ENCODE assay signal across 29 mouse cellular contexts in the genomic region with DNA sequence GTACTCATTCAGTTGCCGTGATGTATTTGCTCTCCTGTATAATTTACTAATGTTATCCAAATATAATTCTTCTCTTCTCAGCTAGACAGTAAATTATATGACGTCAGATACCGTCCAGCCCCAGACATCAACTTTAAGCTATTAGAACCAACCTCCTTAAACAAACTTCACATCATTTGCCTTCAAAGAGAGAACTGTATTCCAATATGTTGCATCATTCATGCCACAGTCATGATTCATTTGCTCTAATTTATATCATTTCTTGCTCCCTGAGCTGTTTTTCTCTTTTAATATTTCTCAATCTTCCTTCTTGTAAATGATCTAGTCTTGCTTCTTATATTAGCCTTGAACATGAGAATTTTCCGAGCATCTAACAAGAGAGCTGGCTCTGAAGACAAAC.
DNase-seq lines count a peak whose midpoint lies in the region; ATAC-seq and TF ChIP-seq lines count a peak whose summit lies in the region.
"Had no signal": no experiment of that assay in that cellular context is flagged by ENCODE, and none has a peak within 500 bp of the region (broad histone marks: within the 10 kb centered on the region; RNA-seq: fewer than 3 reads in every experiment).

No protein-coding gene starts in this region.

- peak; percentile 5 for DNase-seq in gastrocnemius, adult 18-20 months (ENCODE audit: low spot score)
- no peak for DNase-seq in gastrocnemius, postnatal 10 days
- DNase-seq in lung, postnatal 0 days (ENCODE audit: low spot score): peak; percentile 23
- DNase-seq in lung, adult 2 months: no peak
- DNase-seq in NIH3T3 (ENCODE audit: low read depth): peak; percentile 66
- peak; percentile 5 for DNase-seq in skeletal muscle tissue, adult 2 months (ENCODE audit: low read depth, low spot score)
- DNase-seq in T-cell, adult 2 months (ENCODE audit: low spot score): no peak
- DNase-seq in cerebellum, adult 9-10 months: no peak
- DNase-seq: adrenal gland, postnatal 10 days; adrenal gland, postnatal 36 days; cerebellum, adult 11 months; cerebellum, adult 2 months; cerebellum, postnatal 10 days; cerebellum, postnatal 36 days; embryo, embryonic 11 days; gastrocnemius, adult 2 months; gastrocnemius, postnatal 25 days; heart, postnatal 4 days had no signal

- TF ChIP-seq POLR2A in lung, adult 2 months (IDR thresholded peaks at IDR 0.05; ENCODE audit: borderline replicate concordance, extremely low read depth, low read depth, low read length): no peak

- no peaks in the 10 kb centered on the region for H3K27me3 ChIP-seq in lung, postnatal 0 days (replicated peaks; ENCODE audit: insufficient read depth, low read length)
- H3K27me3 ChIP-seq: embryonic facial prominence, embryonic 13.5 days; forebrain, embryonic 13.5 days; heart, embryonic 12.5 days; heart, embryonic 15.5 days had no signal

- no peak overlapping the region for H3K4me3 ChIP-seq in lung, postnatal 0 days (ENCODE audit: low read depth, low read length)
- no peak overlapping the region for H3K4me3 ChIP-seq in lung, adult 2 months (replicated peaks; ENCODE audit: extremely low read depth, low read depth, low read length)
- H3K4me3 ChIP-seq: embryonic facial prominence, embryonic 10.5 days; embryonic facial prominence, embryonic 13.5 days; forebrain, embryonic 10.5 days; forebrain, embryonic 13.5 days; gastrocnemius, adult 2 months; heart, embryonic 12.5 days; heart, embryonic 15.5 days had no signal

- no peak for TF ChIP-seq CTCF in lung, postnatal 0 days (IDR thresholded peaks at IDR 0.05)
- no peak for TF ChIP-seq CTCF in lung, adult 2 months (IDR thresholded peaks at IDR 0.05; ENCODE audit: insufficient read depth, low read length)

- ATAC-seq in lung, postnatal 0 days: no peak
- ATAC-seq: activated CD4-positive, CD25-positive, alpha-beta regulatory T cell, adult 4 months; forebrain, embryonic 13.5 days; forebrain, embryonic 16.5 days; hindbrain, postnatal 0 days; inflammation-experienced regulatory T-cells, adult 6 months had no signal

- H3K36me3 ChIP-seq in lung, postnatal 0 days (ENCODE audit: insufficient read depth, low read length): no peaks in the 10 kb centered on the region
- H3K36me3 ChIP-seq: embryonic facial prominence, embryonic 10.5 days; embryonic facial prominence, embryonic 13.5 days; forebrain, embryonic 10.5 days; heart, embryonic 12.5 days; heart, embryonic 15.5 days had no signal

- TF ChIP-seq EP300 in lung, postnatal 0 days (IDR thresholded peaks at IDR 0.05): no peak

- H3K27ac ChIP-seq in lung, postnatal 0 days (ENCODE audit: low read length): no peak overlapping the region
- H3K27ac ChIP-seq: embryonic facial prominence, embryonic 10.5 days; embryonic facial prominence, embryonic 13.5 days; forebrain, embryonic 10.5 days; forebrain, embryonic 13.5 days; gastrocnemius, adult 2 months; heart, embryonic 15.5 days; hindbrain, embryonic 14.5 days; hindbrain, postnatal 0 days had no signal

- H3K4me2 ChIP-seq in lung, postnatal 0 days (replicated peaks; ENCODE audit: low read depth, low read length): no peak overlapping the region
- H3K4me2 ChIP-seq: embryonic facial prominence, embryonic 13.5 days; forebrain, embryonic 13.5 days; heart, embryonic 12.5 days; heart, embryonic 15.5 days; hindbrain, embryonic 14.5 days had no signal

- H3K4me1 ChIP-seq in lung, postnatal 0 days (ENCODE audit: insufficient read depth, low read depth, low read length): no peaks in the 10 kb centered on the region
- H3K4me1 ChIP-seq in lung, adult 2 months (ENCODE audit: control insufficient read depth, insufficient read depth, low read length): peaks cover under 1% of the 10 kb centered on the region
- H3K4me1 ChIP-seq: embryonic facial prominence, embryonic 10.5 days; embryonic facial prominence, embryonic 13.5 days; forebrain, embryonic 10.5 days; forebrain, embryonic 13.5 days; heart, embryonic 12.5 days; heart, embryonic 15.5 days had no signal

- H3K9me3 ChIP-seq in lung, postnatal 0 days (ENCODE audit: low read length): no peaks in the 10 kb centered on the region
- H3K9me3 ChIP-seq: embryonic facial prominence, embryonic 10.5 days; embryonic facial prominence, embryonic 13.5 days; forebrain, embryonic 10.5 days; forebrain, embryonic 13.5 days; heart, embryonic 12.5 days; heart, embryonic 15.5 days had no signal

- 71% methylated on average over 4 of the region's 4 CpGs for WGBS in lung, postnatal 0 days
- WGBS in lung, adult 2 months: 67% methylated on average over 4 of the region's 4 CpGs

- no peak overlapping the region for H3K9ac ChIP-seq in lung, postnatal 0 days (replicated peaks; ENCODE audit: low read depth)
- H3K9ac ChIP-seq: embryonic facial prominence, embryonic 13.5 days; forebrain, embryonic 13.5 days; heart, embryonic 12.5 days; heart, embryonic 15.5 days; hindbrain, embryonic 14.5 days had no signal

Comparison
In these comparisons a context has a peak if more than half of its experiments do, and no peak if none do; other contexts are left out.
1. DNase-seq: peak in gastrocnemius, adult 18-20 months (single experiment), lung, postnatal 0 days (single experiment), NIH3T3 (single experiment) and skeletal muscle tissue, adult 2 months (single experiment); none in gastrocnemius, postnatal 10 days (single experiment), lung, adult 2 months (single experiment), T-cell, adult 2 months (single experiment) and cerebellum, adult 9-10 months (single experiment).